Mouse (Mus musculus): ENCODE results near the gene Dnajc5.

Gene Dnajc5

DNA sequence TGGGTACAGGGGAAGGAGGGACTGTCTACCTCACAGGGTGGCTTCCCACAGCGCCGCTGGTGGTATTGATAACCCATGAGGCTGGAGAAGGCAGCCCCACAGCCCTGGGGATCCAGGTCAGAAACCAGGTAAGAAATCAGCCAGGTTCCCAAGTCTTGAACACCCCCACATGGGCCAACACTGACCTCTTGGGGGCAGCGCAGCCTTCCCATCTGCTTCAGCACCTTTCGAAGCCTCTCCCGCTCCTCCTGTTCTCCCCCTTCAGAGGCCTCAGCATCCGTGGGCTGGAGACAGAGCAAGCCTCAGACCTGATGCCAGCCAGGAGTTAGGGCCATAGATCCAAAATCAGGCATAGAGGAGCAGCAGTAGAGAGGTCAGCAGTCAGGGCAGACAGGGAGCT lies 67.5 kb downstream of the Dnajc5 start:
- CTCF ChIA-PET: no interaction called here

DNA sequence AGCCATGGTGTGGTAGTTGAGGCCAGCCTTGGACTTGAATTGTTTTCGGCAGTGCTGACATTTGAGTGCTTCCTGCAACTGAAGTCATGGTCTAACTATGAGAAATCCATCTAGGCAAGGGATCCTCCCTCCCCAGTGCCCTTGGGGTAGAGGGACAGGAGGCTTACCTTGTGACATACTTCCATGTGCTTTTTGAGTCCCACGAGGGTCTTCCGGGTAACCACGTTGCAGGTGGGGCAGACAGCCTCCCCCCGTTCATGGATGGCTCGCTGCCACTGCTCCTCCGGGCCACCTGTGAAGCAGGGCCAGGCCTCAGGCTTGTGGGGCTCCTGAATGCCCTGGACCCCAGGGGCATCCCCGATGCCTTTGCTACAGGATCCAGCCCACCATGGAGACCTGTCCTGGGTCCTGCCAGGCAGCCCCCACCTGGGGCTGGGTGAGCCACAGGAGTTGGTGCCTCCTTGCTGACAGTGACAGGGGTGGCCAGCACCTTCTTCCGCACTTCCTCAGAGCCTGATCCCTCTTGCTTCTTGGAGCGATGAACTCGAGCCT lies 68.0 kb downstream of the Dnajc5 start:
- CTCF ChIA-PET: no interaction called here

DNA sequence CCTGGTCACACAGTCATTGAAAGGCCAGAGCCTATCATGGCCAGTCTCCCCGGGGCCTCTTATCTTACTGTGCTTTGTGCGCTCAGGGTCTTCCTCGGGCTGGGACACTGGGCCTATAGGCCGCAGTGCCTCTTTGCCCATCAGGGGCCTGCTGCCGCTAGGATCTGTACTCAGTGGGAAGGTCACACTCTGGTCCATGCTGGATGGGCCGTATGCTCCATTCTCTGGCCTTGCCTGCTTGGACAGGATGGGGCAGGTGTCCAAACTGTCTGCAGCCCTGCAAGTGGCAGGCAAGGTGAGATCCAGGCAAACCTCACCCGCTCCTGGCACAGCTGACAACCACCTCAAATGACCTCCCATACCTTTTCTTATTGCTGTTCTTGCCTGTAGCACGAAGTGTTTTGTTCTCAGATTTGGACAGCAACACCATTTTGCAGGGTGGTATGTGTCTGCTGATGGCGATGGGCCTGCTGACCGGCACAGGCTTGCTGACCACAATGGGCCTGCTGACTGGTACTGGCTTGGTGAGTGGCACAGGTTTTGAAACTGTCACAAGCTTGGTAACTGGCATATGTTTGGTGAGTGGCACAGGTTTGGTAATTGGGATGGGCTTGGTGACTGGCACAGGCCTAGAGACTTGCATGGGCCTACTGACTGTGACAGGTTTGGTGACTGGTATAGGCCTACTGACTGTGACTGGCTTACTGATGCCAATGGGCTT lies 68.9 kb downstream of the Dnajc5 start:
- CTCF ChIA-PET: no interaction called here

GRCm38 (mm10) chr2:181589732-181590105 lies 69.4 kb downstream of the Dnajc5 start:
- CTCF ChIA-PET: no interaction called here

- CTCF ChIA-PET: no interaction called here
Measured at GRCm38 (mm10) chr2:181590471-181590870, 70.2 kb downstream of the Dnajc5 start.

DNA sequence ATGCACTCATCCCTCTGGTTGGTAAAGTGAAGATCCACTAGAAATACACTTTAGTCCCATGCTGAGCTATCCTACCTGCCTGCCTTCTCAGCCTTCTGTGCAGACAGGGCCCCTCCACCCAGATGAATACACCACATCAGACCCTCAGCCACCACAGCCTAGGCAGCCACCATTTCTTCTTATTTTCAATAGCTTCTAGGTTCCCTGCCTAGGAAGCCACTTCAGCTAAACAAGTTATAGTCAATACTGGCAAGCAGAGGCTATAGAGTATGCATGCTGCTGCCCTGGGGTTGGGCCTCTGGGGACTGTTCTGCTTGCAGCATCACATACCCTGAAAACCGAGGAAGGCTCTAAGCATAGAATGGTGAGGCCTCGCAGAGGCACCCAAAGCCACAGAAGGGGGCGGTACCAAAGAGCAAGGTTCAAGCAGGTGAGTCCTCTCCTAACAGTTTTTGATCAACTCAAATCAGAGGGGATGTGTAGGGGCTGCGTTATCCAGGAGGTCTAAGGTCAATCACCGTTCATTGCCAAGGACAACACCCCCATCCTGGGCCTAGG lies 71.3 kb downstream of the Dnajc5 start, which contains the start of gene Prpf6:
Gene Prpf6, plus strand, starts transcription at position 341 of the 558 bp plus-strand sequence.
- CTCF ChIA-PET: interaction anchor here (1.0 kb wide), 1 partner anchor 9 kb away, joined by 3 read pairs; no protein-coding TSS in a partner anchor

GRCm38 (mm10) chr2:181592231-181593041 lies 72.2 kb downstream of the Dnajc5 start, which contains the start of gene Zfp512b:
Gene Zfp512b, minus strand, starts transcription at chr2:181592803.
- CTCF ChIA-PET: interaction anchor here (0.6 kb wide), 2 partner anchors 81 to 91 kb away, joined by 3 to 4 read pairs; no protein-coding TSS in a partner anchor

- CTCF ChIA-PET: interaction anchor here (0.6 to 0.7 kb wide), 2 partner anchors 9 to 82 kb away, joined by 3 to 12 read pairs; no protein-coding TSS in a partner anchor
Measured at GRCm38 (mm10) chr2:181593042-181593421, 72.7 kb downstream of the Dnajc5 start.

DNA sequence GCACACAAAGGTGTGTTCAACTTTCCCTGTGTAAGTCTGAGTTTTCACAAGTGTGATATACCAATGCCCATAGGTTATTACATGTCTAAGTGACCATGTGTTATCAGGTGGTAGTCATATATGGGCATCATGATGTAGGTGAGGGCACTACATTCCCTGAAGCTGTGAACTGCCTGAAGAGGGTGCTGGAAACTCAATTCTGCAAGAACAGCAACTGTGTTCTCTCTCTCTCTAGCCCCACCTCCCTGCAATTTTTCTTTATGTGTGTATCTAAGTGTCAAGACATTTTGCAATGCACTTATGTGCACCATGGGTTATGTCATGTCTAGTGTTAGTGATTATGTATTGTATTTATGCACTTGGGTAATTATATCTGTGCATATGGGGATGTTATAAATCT lies 73.7 kb downstream of the Dnajc5 start:
- CTCF ChIA-PET: no interaction called here

DNA sequence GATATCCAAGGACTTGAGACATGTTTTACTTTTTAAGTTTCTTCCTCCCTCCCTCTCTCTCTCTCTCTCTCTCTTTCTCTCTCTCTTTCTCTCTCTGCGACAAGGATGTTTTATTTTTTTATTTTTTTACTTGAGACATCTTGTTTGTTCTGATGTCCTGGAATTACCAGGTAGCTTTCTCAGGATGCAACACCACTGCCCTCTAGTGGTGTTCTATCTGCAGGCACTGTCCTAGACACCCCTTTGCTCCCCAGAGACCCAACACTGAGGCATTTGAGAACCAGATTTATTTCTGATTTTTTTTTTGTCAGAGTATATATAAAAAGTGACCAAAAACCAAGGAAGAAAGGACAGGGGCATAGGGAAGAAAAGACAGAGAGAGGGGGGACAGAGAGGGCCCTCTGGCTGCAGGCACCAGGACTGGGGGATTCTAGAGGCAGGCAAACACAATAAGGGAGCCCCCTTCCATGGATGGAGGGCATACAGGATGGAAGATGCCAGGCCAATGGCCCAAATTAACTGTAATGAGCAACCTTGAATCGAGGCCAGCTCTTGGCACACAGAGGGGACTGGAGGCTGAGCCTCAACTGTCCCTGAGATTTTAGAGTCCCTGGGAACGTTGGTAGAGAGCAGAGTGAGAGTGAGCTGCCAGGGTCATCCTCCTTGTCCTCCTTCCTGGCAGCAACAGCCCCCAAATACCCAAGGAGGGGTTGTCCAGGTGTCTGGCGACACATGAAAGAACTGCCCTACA lies 74.8 kb downstream of the Dnajc5 start:
- CTCF ChIA-PET: interaction anchor here (0.7 kb wide), 1 partner anchor 1088 kb away, joined by 4 read pairs; no protein-coding TSS in a partner anchor

DNA sequence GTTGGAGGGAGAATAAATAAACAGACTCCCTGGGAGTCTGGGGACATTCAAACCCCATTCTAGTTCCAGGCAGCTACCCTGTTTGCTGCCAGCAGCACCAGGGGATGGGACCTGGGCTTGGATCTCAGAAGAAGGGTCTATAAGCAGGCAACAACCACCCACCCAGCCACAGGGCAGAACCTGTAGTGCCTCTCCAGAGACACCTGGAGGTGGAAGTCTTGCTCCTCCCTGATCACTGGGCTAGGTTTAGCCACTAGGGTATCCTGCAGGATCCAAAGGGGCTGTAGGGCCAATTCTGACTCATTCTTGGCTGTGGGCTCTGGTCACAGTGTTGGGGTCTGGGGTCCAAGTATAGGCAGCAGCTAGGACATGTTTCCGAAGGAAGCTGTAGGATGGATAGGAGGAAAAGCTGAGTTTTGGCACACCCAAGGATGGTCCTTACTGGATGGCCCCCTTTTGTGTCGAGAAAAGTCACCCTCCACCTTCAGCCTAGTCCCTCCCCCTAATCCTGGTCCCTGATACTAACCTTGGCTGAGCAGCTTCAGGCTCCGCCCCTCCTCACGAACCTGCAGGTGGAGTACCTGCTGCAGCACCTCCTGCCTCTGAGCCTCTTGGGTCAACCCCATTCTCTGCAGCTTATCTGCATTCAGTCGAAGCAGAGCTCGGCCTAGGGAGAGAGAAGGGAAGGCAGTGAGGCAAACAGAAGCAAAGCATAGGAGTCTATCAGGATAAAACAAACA lies 76.1 kb downstream of the Dnajc5 start:
- CTCF ChIA-PET: no interaction called here

DNA sequence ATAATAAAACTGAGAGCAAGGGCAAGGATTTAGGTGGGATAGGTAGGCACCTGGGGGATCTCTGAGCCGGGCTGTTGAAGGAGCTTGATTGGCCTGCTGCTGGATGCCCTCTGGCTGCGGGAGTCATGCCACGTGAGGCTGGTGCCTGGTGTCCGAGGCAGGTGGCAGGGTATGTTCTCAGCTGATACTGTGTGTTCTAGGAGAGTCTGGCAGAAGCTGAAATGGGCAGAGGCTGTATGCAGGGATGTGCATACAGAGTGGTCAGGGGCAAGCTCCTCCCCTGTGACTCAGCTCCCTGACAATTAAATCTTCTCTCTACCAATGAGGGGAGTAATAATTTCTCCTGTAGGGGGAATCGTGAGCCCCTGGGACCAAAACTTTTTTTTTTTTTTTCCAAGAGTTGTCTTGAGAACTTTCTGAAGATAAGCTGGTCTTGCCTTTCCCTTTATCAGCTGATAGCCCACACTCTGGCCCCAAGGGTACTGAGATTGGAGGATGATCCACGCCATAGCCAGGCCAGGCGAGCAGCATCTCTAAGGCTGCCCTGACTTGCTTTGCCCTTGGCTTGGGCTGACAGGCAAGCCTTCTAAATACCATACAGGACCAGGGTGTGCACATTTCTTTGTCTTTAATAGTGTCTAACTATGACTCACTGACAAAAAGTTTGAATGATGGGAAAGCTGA lies 77.2 kb downstream of the Dnajc5 start:
- CTCF ChIA-PET: interaction anchor here (0.7 to 0.9 kb wide), 2 partner anchors 86 to 733 kb away, joined by 5 read pairs; no protein-coding TSS in a partner anchor

- CTCF ChIA-PET: interaction anchor here (0.7 to 1.0 kb wide), 2 partner anchors 101 to 183 kb away, joined by 3 to 13 read pairs; no protein-coding TSS in a partner anchor
Measured at GRCm38 (mm10) chr2:181598454-181599351, 78.4 kb downstream of the Dnajc5 start, which contains the start of gene Samd10. Gene Samd10, minus strand, starts transcription at chr2:181599212.

GRCm38 (mm10) chr2:181600226-181600758 lies 80.0 kb downstream of the Dnajc5 start:
- CTCF ChIA-PET: interaction anchor here (0.5 kb wide), 1 partner anchor 185 kb away, joined by 3 read pairs; no protein-coding TSS in a partner anchor

GRCm38 (mm10) chr2:181600828-181601750 lies 80.8 kb downstream of the Dnajc5 start:
- CTCF ChIA-PET: no interaction called here

DNA sequence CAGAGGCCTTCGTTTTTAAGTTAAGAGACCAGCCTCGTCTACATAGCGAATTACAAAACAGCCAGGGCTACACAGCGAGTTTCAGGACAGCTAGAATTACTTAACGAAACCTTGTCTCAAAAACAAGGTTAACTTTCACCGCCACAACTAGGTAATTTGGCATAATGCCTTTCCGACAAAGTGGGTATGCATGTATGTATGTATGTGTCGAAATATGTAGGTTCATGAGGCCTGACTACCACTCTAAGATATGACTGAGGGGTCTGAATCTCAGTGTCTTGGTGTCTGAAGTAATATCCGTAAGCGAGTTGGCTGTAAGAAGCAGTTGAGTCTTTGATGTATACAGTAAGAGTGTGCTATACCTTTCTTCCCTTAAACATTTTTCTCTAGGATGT lies 81.5 kb downstream of the Dnajc5 start:
- CTCF ChIA-PET: no interaction called here

DNA sequence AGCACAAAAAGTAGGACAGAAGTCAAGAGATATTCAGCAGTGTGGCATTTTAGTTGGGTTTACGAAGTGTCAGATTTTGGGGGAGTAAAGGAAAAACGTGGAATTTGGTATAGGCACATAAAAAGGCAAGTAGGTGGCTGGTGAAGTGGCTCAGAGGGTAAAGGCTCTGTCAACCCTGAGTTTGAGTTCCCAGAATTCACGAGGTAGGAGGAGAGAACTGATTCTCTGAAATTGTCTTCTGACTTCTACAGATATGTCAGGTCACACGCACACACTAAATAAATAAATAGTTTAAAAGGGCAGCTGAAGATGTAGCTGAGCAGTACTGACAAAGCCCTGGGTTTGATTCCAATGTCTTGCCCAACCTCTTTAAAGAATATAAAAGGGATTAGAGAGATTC lies 82.1 kb downstream of the Dnajc5 start:
- CTCF ChIA-PET: no interaction called here

All from spleen, embryonic (tissue).